Mouse (Mus musculus): ENCODE measurements around the gene Arl15. TPM values are rescaled to one million over a fixed set of nuclear protein-coding genes. Genes with fewer than 3 reads are reported as not detected.

Gene Arl15
- polyA plus RNA-seq, 1 experiment from 2014 or later: 3.7 TPM

DNA sequence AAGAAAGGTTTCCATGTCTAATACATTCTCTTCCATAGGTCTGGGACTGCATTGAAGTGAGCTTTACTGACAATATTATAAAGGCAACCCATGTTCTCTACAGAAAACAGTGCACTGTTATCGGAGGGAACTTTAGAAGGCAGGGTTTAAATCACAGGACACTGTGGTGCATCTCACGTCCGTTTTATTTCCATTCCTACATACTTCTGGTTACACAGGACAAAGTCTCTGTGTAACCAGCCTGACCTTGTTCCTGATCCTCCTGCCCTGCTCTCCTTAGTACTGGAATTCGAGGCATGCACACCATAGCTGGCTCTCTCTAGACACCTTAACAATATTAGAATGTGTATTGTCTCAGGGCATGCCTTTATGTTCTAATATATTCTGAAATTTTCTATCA, 368.4 kb downstream of the Arl15 start:
- H3K36me3 ChIP-seq (ENCODE audit: control insufficient read depth, insufficient read depth, low read length): no peaks in the 10 kb centered on the region
- no peaks in the 10 kb centered on the region for H3K27me3 ChIP-seq (ENCODE audit: control insufficient read depth, insufficient read depth, low read length)
- 58% methylated on average over 4 of the region's 4 CpGs for WGBS
- DNase-seq (ENCODE audit: low spot score): no peak
- no peak overlapping the region for H3K9ac ChIP-seq (ENCODE audit: low read length)
- H3K4me2 ChIP-seq (replicated peaks; ENCODE audit: low read depth): no peak overlapping the region
- no peak overlapping the region for H3K4me3 ChIP-seq (ENCODE audit: low read depth, low read length)
- TF ChIP-seq EP300 (optimal IDR thresholded peaks at IDR 0.05) (no peak), CTCF (IDR thresholded peaks at IDR 0.05; ENCODE audit: low read depth) (no peak)
- H3K4me1 ChIP-seq (replicated peaks; ENCODE audit: control insufficient read depth, insufficient read depth): 0 out of 2 replicates have a peak, but pooled peaks cover 5% of the 10 kb centered on the region
- H3K27ac ChIP-seq (replicated peaks): no peak overlapping the region
- H3K9me3 ChIP-seq (ENCODE audit: control insufficient read depth, low read length): no peaks in the 10 kb centered on the region
- ATAC-seq (ENCODE audit: low FRiP score, low TSS enrichment): no peak

DNA sequence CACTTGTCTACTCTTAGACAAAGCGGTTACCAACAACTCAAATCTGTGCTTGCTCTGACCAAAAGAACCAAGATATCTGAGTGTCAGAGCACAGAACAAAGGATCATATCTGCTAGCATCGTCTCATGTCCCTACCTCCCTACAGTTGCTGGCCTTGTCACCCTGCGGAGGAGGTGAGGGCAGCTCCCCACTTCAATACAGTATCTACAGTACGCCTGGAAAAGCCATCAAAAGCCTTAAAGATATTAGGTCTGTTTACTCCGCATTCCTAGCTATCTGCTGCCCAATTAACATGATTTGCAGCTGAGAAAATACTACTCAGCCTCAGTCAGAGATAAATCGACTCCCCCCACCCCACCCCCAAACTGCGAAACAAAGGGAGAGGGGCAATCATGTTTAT, 371.3 kb downstream of the Arl15 start:
- H3K27me3 ChIP-seq (ENCODE audit: control insufficient read depth, insufficient read depth, low read length): no peaks in the 10 kb centered on the region
- no peaks in the 10 kb centered on the region for H3K36me3 ChIP-seq (ENCODE audit: control insufficient read depth, insufficient read depth, low read length)
- WGBS: 51% methylated on average over 7 of the region's 7 CpGs
- no peaks in the 10 kb centered on the region for H3K9me3 ChIP-seq (ENCODE audit: control insufficient read depth, low read length)
- H3K4me1 ChIP-seq (replicated peaks; ENCODE audit: control insufficient read depth, insufficient read depth): no peaks in the 10 kb centered on the region
- H3K4me3 ChIP-seq (ENCODE audit: low read depth, low read length): no peak overlapping the region
- no peak overlapping the region for H3K27ac ChIP-seq (replicated peaks)
- TF ChIP-seq EP300 (optimal IDR thresholded peaks at IDR 0.05): no peak
- no peak for TF ChIP-seq CTCF (IDR thresholded peaks at IDR 0.05; ENCODE audit: low read depth)
- no peak overlapping the region for H3K9ac ChIP-seq (ENCODE audit: low read length)
- ATAC-seq (ENCODE audit: low FRiP score, low TSS enrichment) (no peak), DNase-seq (ENCODE audit: low spot score) (no peak)
- no peak overlapping the region for H3K4me2 ChIP-seq (replicated peaks; ENCODE audit: low read depth)

DNA sequence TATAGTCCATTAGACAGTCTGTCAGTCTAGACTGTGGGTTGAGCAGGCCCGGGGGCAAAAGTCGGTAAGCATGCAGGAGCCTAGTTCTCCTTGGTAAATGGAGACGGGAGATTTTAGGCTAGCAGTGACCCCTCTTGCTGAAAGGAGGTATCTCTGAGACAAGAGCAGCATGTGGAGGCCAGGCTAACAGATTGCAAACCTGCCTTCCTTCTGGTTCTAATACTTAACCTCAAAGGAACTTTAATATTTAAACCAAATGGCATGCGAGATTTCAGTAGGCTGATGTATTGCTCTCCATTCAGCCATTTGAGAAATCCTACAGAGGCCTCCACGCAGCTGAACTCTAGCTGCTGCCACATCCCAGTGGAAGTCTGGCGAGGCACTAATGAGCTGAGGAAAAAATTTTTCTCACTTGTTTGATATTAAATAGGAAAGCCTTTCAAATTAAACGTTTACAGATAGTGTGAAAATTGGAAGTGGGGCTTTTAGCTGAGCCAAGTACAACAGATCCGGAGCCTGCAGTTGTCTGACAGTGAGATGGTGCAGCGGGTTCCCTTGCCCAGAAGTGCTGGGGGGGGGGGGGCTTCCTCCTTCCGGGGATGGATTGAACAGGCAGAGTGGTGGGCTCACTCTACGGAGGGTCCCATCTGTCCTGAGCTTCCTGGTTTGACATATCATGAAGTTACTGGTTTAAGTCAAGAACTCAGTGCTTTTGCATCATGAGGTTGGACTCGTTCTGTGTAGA, 372.3 kb downstream of the Arl15 start:
- Histone ChIP-seq H3K27me3 (ENCODE audit: control insufficient read depth, insufficient read depth, low read length) (no peaks in the 10 kb centered on the region), H3K4me1 (replicated peaks; ENCODE audit: control insufficient read depth, insufficient read depth) (no peaks in the 10 kb centered on the region), H3K27ac (replicated peaks) (no peak overlapping the region), H3K9me3 (ENCODE audit: control insufficient read depth, low read length) (no peaks in the 10 kb centered on the region), H3K4me2 (replicated peaks; ENCODE audit: low read depth) (no peak overlapping the region), H3K4me3 (ENCODE audit: low read depth, low read length) (no peak overlapping the region), H3K9ac (ENCODE audit: low read length) (no peak overlapping the region), H3K36me3 (ENCODE audit: control insufficient read depth, insufficient read depth, low read length) (no peaks in the 10 kb centered on the region)
- ATAC-seq (ENCODE audit: low FRiP score, low TSS enrichment) (no peak), DNase-seq (ENCODE audit: low spot score) (no peak)
- WGBS: 34% methylated on average over 12 of the region's 12 CpGs
- TF ChIP-seq EP300 (optimal IDR thresholded peaks at IDR 0.05) (no peak), CTCF (IDR thresholded peaks at IDR 0.05; ENCODE audit: low read depth) (peak; percentile 34; the same call in 1 of the 2 replicates)

DNA sequence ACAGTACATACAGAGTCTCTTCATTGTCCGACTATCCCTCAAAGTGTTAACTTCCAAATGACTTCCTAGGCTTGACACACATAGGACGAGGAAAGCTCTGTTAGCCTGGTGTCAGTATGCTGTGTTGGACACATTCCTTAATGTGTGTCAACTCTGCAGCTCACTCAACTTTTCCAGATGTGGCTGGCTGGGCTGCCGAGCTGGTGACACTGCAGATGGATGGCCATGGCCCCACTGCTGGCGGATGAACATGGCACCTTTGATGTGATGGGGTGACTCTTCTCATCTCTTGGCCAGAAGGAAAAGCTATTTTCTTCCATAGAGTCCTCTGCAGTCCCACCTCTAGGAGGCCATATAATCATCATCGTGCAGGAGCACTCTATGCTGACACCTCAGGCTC, 375.8 kb downstream of the Arl15 start:
- Histone ChIP-seq H3K9ac (ENCODE audit: low read length) (no peak overlapping the region), H3K36me3 (ENCODE audit: control insufficient read depth, insufficient read depth, low read length) (no peaks in the 10 kb centered on the region), H3K27ac (replicated peaks) (no peak overlapping the region), H3K9me3 (ENCODE audit: control insufficient read depth, low read length) (no peaks in the 10 kb centered on the region), H3K4me3 (ENCODE audit: low read depth, low read length) (no peak overlapping the region), H3K4me2 (replicated peaks; ENCODE audit: low read depth) (no peak overlapping the region), H3K4me1 (replicated peaks; ENCODE audit: control insufficient read depth, insufficient read depth) (no peaks in the 10 kb centered on the region), H3K27me3 (ENCODE audit: control insufficient read depth, insufficient read depth, low read length) (no peaks in the 10 kb centered on the region)
- ATAC-seq (ENCODE audit: low FRiP score, low TSS enrichment) (no peak), DNase-seq (ENCODE audit: low spot score) (no peak)
- 68% methylated on average over 5 of the region's 5 CpGs for WGBS
- no peak for TF ChIP-seq EP300 (optimal IDR thresholded peaks at IDR 0.05)
- no peak for TF ChIP-seq CTCF (IDR thresholded peaks at IDR 0.05; ENCODE audit: low read depth)

DNA sequence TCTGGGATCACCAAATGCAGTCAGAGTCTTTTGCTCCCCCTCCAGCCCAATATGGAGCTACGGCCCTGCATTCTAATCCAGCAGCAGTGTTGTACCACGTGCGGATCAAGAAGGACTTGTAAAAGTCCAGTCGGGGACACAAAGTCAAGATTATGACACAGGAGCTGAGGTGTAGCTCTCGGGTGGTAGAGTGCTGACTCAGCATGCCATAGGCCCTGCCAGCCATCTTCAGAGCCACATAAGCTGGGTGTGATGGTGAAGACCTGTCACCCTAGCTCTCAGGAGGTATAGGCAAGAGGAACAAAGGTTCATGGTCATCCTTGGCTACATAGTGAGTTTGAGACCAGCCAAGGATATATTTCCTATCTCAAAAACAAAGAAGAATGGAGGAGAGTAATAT, 377.2 kb downstream of the Arl15 start:
- Histone ChIP-seq H3K4me1 (replicated peaks; ENCODE audit: control insufficient read depth, insufficient read depth) (no peaks in the 10 kb centered on the region), H3K4me3 (ENCODE audit: low read depth, low read length) (no peak overlapping the region), H3K36me3 (ENCODE audit: control insufficient read depth, insufficient read depth, low read length) (no peaks in the 10 kb centered on the region), H3K27ac (replicated peaks) (no peak overlapping the region), H3K27me3 (ENCODE audit: control insufficient read depth, insufficient read depth, low read length) (no peaks in the 10 kb centered on the region), H3K9ac (ENCODE audit: low read length) (no peak overlapping the region), H3K4me2 (replicated peaks; ENCODE audit: low read depth) (no peak overlapping the region), H3K9me3 (ENCODE audit: control insufficient read depth, low read length) (no peaks in the 10 kb centered on the region)
- ATAC-seq (ENCODE audit: low FRiP score, low TSS enrichment) (no peak), DNase-seq (ENCODE audit: low spot score) (no peak)
- TF ChIP-seq EP300 (optimal IDR thresholded peaks at IDR 0.05): no peak
- no peak for TF ChIP-seq CTCF (IDR thresholded peaks at IDR 0.05; ENCODE audit: low read depth)
- WGBS: 91% methylated on average over 5 of the region's 5 CpGs

DNA sequence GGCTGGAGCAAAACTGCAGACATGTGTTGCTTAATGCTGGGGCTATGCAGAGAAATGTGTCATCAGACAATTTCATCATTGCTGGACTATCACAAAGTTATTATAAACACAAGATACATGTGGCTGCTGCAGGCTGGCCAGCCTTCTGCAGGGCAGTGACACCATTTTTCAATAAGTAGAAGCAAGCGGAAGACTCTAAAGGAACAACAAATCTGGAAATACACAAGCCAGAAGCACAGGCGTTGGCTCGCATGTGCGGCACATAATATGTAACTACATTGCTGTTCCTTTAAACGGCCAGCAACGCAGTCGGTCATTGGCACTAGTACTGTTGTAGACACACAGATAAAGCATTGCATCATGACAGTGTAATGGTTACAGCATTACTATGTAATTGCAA, 393.8 kb downstream of the Arl15 start:
- Histone ChIP-seq H3K27me3 (ENCODE audit: control insufficient read depth, insufficient read depth, low read length) (no peaks in the 10 kb centered on the region), H3K36me3 (ENCODE audit: control insufficient read depth, insufficient read depth, low read length) (no peaks in the 10 kb centered on the region), H3K9me3 (ENCODE audit: control insufficient read depth, low read length) (no peaks in the 10 kb centered on the region), H3K9ac (ENCODE audit: low read length) (no peak overlapping the region), H3K4me1 (replicated peaks; ENCODE audit: control insufficient read depth, insufficient read depth) (no peaks in the 10 kb centered on the region), H3K4me2 (replicated peaks; ENCODE audit: low read depth) (no peak overlapping the region), H3K27ac (replicated peaks) (no peak overlapping the region), H3K4me3 (ENCODE audit: low read depth, low read length) (no peak overlapping the region)
- TF ChIP-seq EP300 (optimal IDR thresholded peaks at IDR 0.05) (no peak), CTCF (IDR thresholded peaks at IDR 0.05; ENCODE audit: low read depth) (no peak)
- ATAC-seq (ENCODE audit: low FRiP score, low TSS enrichment): peak; percentile 35; the same call in 1 of the 2 replicates
- WGBS: 54% methylated on average over 7 of the region's 7 CpGs
- no peak for DNase-seq (ENCODE audit: low spot score)
